20 mouse cellular contexts compared by ENCODE assay signal in the genomic region with DNA sequence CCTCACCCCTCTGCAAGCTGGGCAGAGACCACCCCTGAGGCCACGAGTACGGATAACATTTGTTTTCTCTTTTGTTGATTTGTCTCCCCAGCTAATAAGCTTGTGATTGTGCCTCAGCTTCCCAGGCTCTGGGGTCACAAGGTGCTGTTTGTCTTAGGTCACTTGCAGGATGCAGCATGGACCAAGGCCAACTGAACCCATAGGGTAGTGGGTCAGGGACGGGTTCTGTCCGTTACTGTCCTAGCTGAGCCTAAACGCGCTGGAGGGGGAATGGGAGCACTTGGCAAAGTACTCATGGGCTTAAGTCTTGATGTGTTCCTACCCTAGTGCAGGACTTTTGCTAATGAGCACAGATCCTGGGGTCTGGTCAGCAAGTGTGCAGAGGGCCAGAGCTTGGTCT. TPM values are rescaled to one million over a fixed set of nuclear protein-coding genes. Genes with fewer than 3 reads are reported as not detected.
DNase-seq lines count a peak whose midpoint lies in the region; ATAC-seq lines count a peak whose summit lies in the region.
"Had no signal": no experiment of that assay in that cellular context is flagged by ENCODE, and none has a peak within 500 bp of the region (broad histone marks: within the 10 kb centered on the region; RNA-seq: fewer than 3 reads in every experiment).

No protein-coding gene starts in this region.

- no peak overlapping the region for H3K4me2 ChIP-seq in heart, embryonic 13.5 days
- H3K4me2 ChIP-seq in midbrain, embryonic 13.5 days (replicated peaks), result no peak overlapping the region
- H3K4me2 ChIP-seq in embryonic facial prominence, embryonic 15.5 days (replicated peaks), result no peak overlapping the region
- H3K4me2 ChIP-seq in stomach, embryonic 15.5 days, result no peak overlapping the region
- no peak overlapping the region for H3K4me2 ChIP-seq in hindbrain, embryonic 12.5 days (replicated peaks)

- H3K4me3 ChIP-seq in heart, embryonic 13.5 days, result no peak overlapping the region
- no peak overlapping the region for H3K4me3 ChIP-seq in midbrain, embryonic 13.5 days (replicated peaks)
- no peak overlapping the region for H3K4me3 ChIP-seq in midbrain, embryonic 10.5 days
- no peak overlapping the region for H3K4me3 ChIP-seq in embryonic facial prominence, embryonic 15.5 days (replicated peaks)
- no peak overlapping the region for H3K4me3 ChIP-seq in stomach, embryonic 15.5 days (replicated peaks)
- no peak overlapping the region for H3K4me3 ChIP-seq in hindbrain, embryonic 12.5 days
- H3K4me3 ChIP-seq: heart, adult 2 months; neural tube, embryonic 12.5 days had no signal

- no peaks in the 10 kb centered on the region for H3K9me3 ChIP-seq in heart, embryonic 13.5 days
- H3K9me3 ChIP-seq in midbrain, embryonic 13.5 days, result no peaks in the 10 kb centered on the region
- H3K9me3 ChIP-seq in midbrain, embryonic 10.5 days (replicated peaks), result no peaks in the 10 kb centered on the region
- no peaks in the 10 kb centered on the region for H3K9me3 ChIP-seq in embryonic facial prominence, embryonic 15.5 days (replicated peaks)
- no peaks in the 10 kb centered on the region for H3K9me3 ChIP-seq in stomach, embryonic 15.5 days
- no peaks in the 10 kb centered on the region for H3K9me3 ChIP-seq in hindbrain, embryonic 12.5 days (replicated peaks)
- H3K9me3 ChIP-seq: neural tube, embryonic 12.5 days had no signal

- intact Hi-C loops in heart, postnatal 14 days (cut with DNase I), result no loop called here

- H3K4me1 ChIP-seq in heart, embryonic 13.5 days, result peaks cover 22% of the 10 kb centered on the region
- peaks cover 18% of the 10 kb centered on the region for H3K4me1 ChIP-seq in midbrain, embryonic 13.5 days (replicated peaks)
- H3K4me1 ChIP-seq in midbrain, embryonic 10.5 days, result peaks cover 30% of the 10 kb centered on the region
- H3K4me1 ChIP-seq in embryonic facial prominence, embryonic 15.5 days, result peaks cover 31% of the 10 kb centered on the region
- H3K4me1 ChIP-seq in stomach, embryonic 15.5 days, result peaks cover 18% of the 10 kb centered on the region
- peaks cover 16% of the 10 kb centered on the region for H3K4me1 ChIP-seq in hindbrain, embryonic 12.5 days

- no peak for DNase-seq in heart, postnatal 14 days
- DNase-seq in midbrain, embryonic 10.5 days (ENCODE audit: low spot score), result no peak
- no peak for DNase-seq in lung, postnatal 10 days
- DNase-seq: adrenal gland, postnatal 25 days; forebrain, postnatal 0 days; heart, postnatal 10 days; lung, adult 2 months; right cerebral cortex, postnatal 25 days; thymus, postnatal 14 days had no signal

- no peak overlapping the region for H3K27ac ChIP-seq in heart, embryonic 13.5 days (replicated peaks)
- H3K27ac ChIP-seq in midbrain, embryonic 13.5 days, result no peak overlapping the region
- no peak overlapping the region for H3K27ac ChIP-seq in midbrain, embryonic 10.5 days (replicated peaks)
- H3K27ac ChIP-seq in embryonic facial prominence, embryonic 15.5 days (replicated peaks), result 0 out of 2 replicates have a peak overlapping the region, but pooled peaks have one; percentile 1
- peak overlapping the region; percentile 70 for H3K27ac ChIP-seq in stomach, embryonic 15.5 days
- no peak overlapping the region for H3K27ac ChIP-seq in hindbrain, embryonic 12.5 days
- H3K27ac ChIP-seq: heart, adult 2 months; hindbrain, postnatal 0 days; neural tube, embryonic 12.5 days had no signal

- H3K9ac ChIP-seq in heart, embryonic 13.5 days, result peak overlapping the region; percentile 82; the same call in 1 of the 2 replicates
- H3K9ac ChIP-seq in midbrain, embryonic 13.5 days (replicated peaks), result 0 out of 2 replicates have a peak overlapping the region, but pooled peaks have one; percentile 8
- no peak overlapping the region for H3K9ac ChIP-seq in embryonic facial prominence, embryonic 15.5 days
- no peak overlapping the region for H3K9ac ChIP-seq in stomach, embryonic 15.5 days
- H3K9ac ChIP-seq in hindbrain, embryonic 12.5 days, result no peak overlapping the region
- H3K9ac ChIP-seq: neural tube, embryonic 12.5 days had no signal

- WGBS in heart, embryonic 13.5 days, result 80% methylated on average over 6 of the region's 6 CpGs
- WGBS in midbrain, embryonic 13.5 days, result 81% methylated on average over 6 of the region's 6 CpGs
- 79% methylated on average over 6 of the region's 6 CpGs for WGBS in midbrain, embryonic 10.5 days
- WGBS in embryonic facial prominence, embryonic 15.5 days, result 78% methylated on average over 6 of the region's 6 CpGs
- WGBS in stomach, embryonic 15.5 days, result 86% methylated on average over 6 of the region's 6 CpGs
- WGBS in hindbrain, embryonic 12.5 days, result 76% methylated on average over 6 of the region's 6 CpGs

- peaks cover 6% of the 10 kb centered on the region; the same call in 1 of the 2 replicates for H3K27me3 ChIP-seq in heart, embryonic 13.5 days (replicated peaks)
- peaks cover 21% of the 10 kb centered on the region for H3K27me3 ChIP-seq in midbrain, embryonic 13.5 days
- peaks cover 52% of the 10 kb centered on the region for H3K27me3 ChIP-seq in midbrain, embryonic 10.5 days (ENCODE audit: low read depth, poor library complexity, severe bottlenecking)
- H3K27me3 ChIP-seq in embryonic facial prominence, embryonic 15.5 days, result no peaks in the 10 kb centered on the region
- no peaks in the 10 kb centered on the region for H3K27me3 ChIP-seq in stomach, embryonic 15.5 days (replicated peaks)
- H3K27me3 ChIP-seq in hindbrain, embryonic 12.5 days, result peaks cover 24% of the 10 kb centered on the region; the same call in 1 of the 2 replicates

- H3K36me3 ChIP-seq in heart, embryonic 13.5 days, result peaks cover 57% of the 10 kb centered on the region
- peaks cover 52% of the 10 kb centered on the region for H3K36me3 ChIP-seq in midbrain, embryonic 13.5 days
- H3K36me3 ChIP-seq in midbrain, embryonic 10.5 days, result peaks cover 49% of the 10 kb centered on the region
- H3K36me3 ChIP-seq in embryonic facial prominence, embryonic 15.5 days, result peaks cover 45% of the 10 kb centered on the region
- H3K36me3 ChIP-seq in stomach, embryonic 15.5 days, result peaks cover 26% of the 10 kb centered on the region; the same call in 1 of the 2 replicates
- peaks cover 51% of the 10 kb centered on the region for H3K36me3 ChIP-seq in hindbrain, embryonic 12.5 days

- no peak for ATAC-seq in heart, embryonic 13.5 days (ENCODE audit: extremely low read depth, insufficient number of reproducible peaks, low FRiP score, low TSS enrichment)
- ATAC-seq in midbrain, embryonic 13.5 days, result no peak
- ATAC-seq in embryonic facial prominence, embryonic 15.5 days (ENCODE audit: insufficient number of reproducible peaks, low FRiP score, low TSS enrichment, low read depth), result no peak
- ATAC-seq in stomach, embryonic 15.5 days (ENCODE audit: insufficient read depth, low FRiP score, low read depth), result no peak
- no peak for ATAC-seq in hindbrain, embryonic 12.5 days (ENCODE audit: low FRiP score)
- ATAC-seq: forebrain, postnatal 0 days; hindbrain, postnatal 0 days had no signal

RNA-seq across cellular contexts. Expression of gene Mpv17l2, which starts 6.8 kb away (rescaled TPM):
- 41.6 and 48.4 TPM in 2 replicates for polyA plus RNA-seq in heart, embryonic 13.5 days (2015; fragmentation: Nextera tagmentation; extraction: Ambion mirVana)
- 10 to 100 TPM; 29.3 to 29.9 TPM for total RNA-seq in heart, postnatal 14 days (2021)
- 36.2 and 38.4 TPM in 2 replicates for polyA plus RNA-seq in midbrain, embryonic 13.5 days (2015; fragmentation: Nextera tagmentation; extraction: Ambion mirVana)
- polyA plus RNA-seq in midbrain, embryonic 10.5 days (2016; fragmentation: Nextera tagmentation; extraction: Ambion mirVana), result 31.7 and 34.6 TPM in 2 replicates
- 41.7 and 42.3 TPM in 2 replicates for polyA plus RNA-seq in embryonic facial prominence, embryonic 15.5 days (2015; fragmentation: Nextera tagmentation; extraction: Ambion mirVana)
- polyA plus RNA-seq in stomach, embryonic 15.5 days (2015; fragmentation: Nextera tagmentation; extraction: Ambion mirVana), result 44.4 and 51.3 TPM in 2 replicates
- polyA plus RNA-seq in hindbrain, embryonic 12.5 days (2016; fragmentation: Nextera tagmentation; extraction: Ambion mirVana), result 38.2 and 38.3 TPM in 2 replicates

RNA-seq across cellular contexts. Expression of gene Pik3r2, which starts 9.0 kb away (rescaled TPM):
- 34.9 and 36.5 TPM in 2 replicates for polyA plus RNA-seq in heart, embryonic 13.5 days (2015; fragmentation: Nextera tagmentation; extraction: Ambion mirVana)
- 10 to 100 TPM; 31.4 to 33.1 TPM for total RNA-seq in heart, postnatal 14 days (2021)
- polyA plus RNA-seq in midbrain, embryonic 13.5 days (2015; fragmentation: Nextera tagmentation; extraction: Ambion mirVana), result 78.9 and 87.2 TPM in 2 replicates
- polyA plus RNA-seq in midbrain, embryonic 10.5 days (2016; fragmentation: Nextera tagmentation; extraction: Ambion mirVana), result 66.2 and 66.6 TPM in 2 replicates
- polyA plus RNA-seq in embryonic facial prominence, embryonic 15.5 days (2015; fragmentation: Nextera tagmentation; extraction: Ambion mirVana), result 92.5 and 94.3 TPM in 2 replicates
- polyA plus RNA-seq in stomach, embryonic 15.5 days (2015; fragmentation: Nextera tagmentation; extraction: Ambion mirVana), result 58.1 and 58.4 TPM in 2 replicates
- polyA plus RNA-seq in hindbrain, embryonic 12.5 days (2016; fragmentation: Nextera tagmentation; extraction: Ambion mirVana), result 84.5 and 85.5 TPM in 2 replicates

RNA-seq across cellular contexts. Expression of gene Rab3a, which starts 13.0 kb away (rescaled TPM):
- 17.4 and 23.2 TPM in 2 replicates for polyA plus RNA-seq in heart, embryonic 13.5 days (2015; fragmentation: Nextera tagmentation; extraction: Ambion mirVana)
- 10 to 100 TPM; 51.6 to 51.9 TPM for total RNA-seq in heart, postnatal 14 days (2021)
- polyA plus RNA-seq in midbrain, embryonic 13.5 days (2015; fragmentation: Nextera tagmentation; extraction: Ambion mirVana), result 261 and 275 TPM in 2 replicates
- 17.2 and 40.7 TPM in 2 replicates for polyA plus RNA-seq in midbrain, embryonic 10.5 days (2016; fragmentation: Nextera tagmentation; extraction: Ambion mirVana)
- polyA plus RNA-seq in embryonic facial prominence, embryonic 15.5 days (2015; fragmentation: Nextera tagmentation; extraction: Ambion mirVana), result 22.7 and 28.6 TPM in 2 replicates
- polyA plus RNA-seq in stomach, embryonic 15.5 days (2015; fragmentation: Nextera tagmentation; extraction: Ambion mirVana), result 20.9 and 24.0 TPM in 2 replicates
- 126 and 134 TPM in 2 replicates for polyA plus RNA-seq in hindbrain, embryonic 12.5 days (2016; fragmentation: Nextera tagmentation; extraction: Ambion mirVana)

RNA-seq across cellular contexts. Expression of gene Mast3, which starts 37.4 kb away (rescaled TPM):
- polyA plus RNA-seq in heart, embryonic 13.5 days (2015; fragmentation: Nextera tagmentation; extraction: Ambion mirVana), result 5.6 and 6.7 TPM in 2 replicates
- 10 to 100 TPM in 1 of 2 experiments, 1 to 10 TPM in 1; 9.4 to 11.1 TPM for total RNA-seq in heart, postnatal 14 days (2021)
- 14.6 and 18.3 TPM in 2 replicates for polyA plus RNA-seq in midbrain, embryonic 13.5 days (2015; fragmentation: Nextera tagmentation; extraction: Ambion mirVana)
- polyA plus RNA-seq in midbrain, embryonic 10.5 days (2016; fragmentation: Nextera tagmentation; extraction: Ambion mirVana), result 9.8 and 12.1 TPM in 2 replicates
- polyA plus RNA-seq in embryonic facial prominence, embryonic 15.5 days (2015; fragmentation: Nextera tagmentation; extraction: Ambion mirVana), result 19.1 and 20.2 TPM in 2 replicates
- polyA plus RNA-seq in stomach, embryonic 15.5 days (2015; fragmentation: Nextera tagmentation; extraction: Ambion mirVana), result 13.3 and 16.5 TPM in 2 replicates
- 16.0 and 17.7 TPM in 2 replicates for polyA plus RNA-seq in hindbrain, embryonic 12.5 days (2016; fragmentation: Nextera tagmentation; extraction: Ambion mirVana)

RNA-seq across cellular contexts. Expression of gene Il12rb1, which starts 40.7 kb away (rescaled TPM):
- not detected in 2 replicates for polyA plus RNA-seq in heart, embryonic 13.5 days (2015; fragmentation: Nextera tagmentation; extraction: Ambion mirVana)
- total RNA-seq in heart, postnatal 14 days (2021), result under 1 TPM; 0.12 to 0.59 TPM
- polyA plus RNA-seq in midbrain, embryonic 13.5 days (2015; fragmentation: Nextera tagmentation; extraction: Ambion mirVana), result not detected in 2 replicates
- polyA plus RNA-seq in midbrain, embryonic 10.5 days (2016; fragmentation: Nextera tagmentation; extraction: Ambion mirVana), result 0.05 and 0.11 TPM in 2 replicates
- 0.26 and 0.28 TPM in 2 replicates for polyA plus RNA-seq in embryonic facial prominence, embryonic 15.5 days (2015; fragmentation: Nextera tagmentation; extraction: Ambion mirVana)
- polyA plus RNA-seq in stomach, embryonic 15.5 days (2015; fragmentation: Nextera tagmentation; extraction: Ambion mirVana), result 0.26 and 0.43 TPM in 2 replicates
- polyA plus RNA-seq in hindbrain, embryonic 12.5 days (2016; fragmentation: Nextera tagmentation; extraction: Ambion mirVana), result not detected in 2 replicates
- total RNA-seq: adrenal gland, postnatal 25 days; gastrocnemius, adult 8-10 months; heart, adult 2 months; hindbrain, postnatal 0 days; midbrain, postnatal 0 days had no signal
- polyA plus RNA-seq: forebrain, postnatal 0 days; hindbrain, postnatal 0 days; kidney, embryonic 14.5 days; midbrain, postnatal 0 days; neural tube, embryonic 12.5 days had no signal

Comparison
In these comparisons a context has a peak if more than half of its experiments do, and no peak if none do; other contexts are left out.
1. H3K27ac ChIP-seq: peak in embryonic facial prominence, embryonic 15.5 days (single experiment) and stomach, embryonic 15.5 days (single experiment); none in heart, embryonic 13.5 days (single experiment), midbrain, embryonic 13.5 days (single experiment), midbrain, embryonic 10.5 days (single experiment) and hindbrain, embryonic 12.5 days (single experiment).
2. H3K9ac ChIP-seq: peak in heart, embryonic 13.5 days (single experiment) and midbrain, embryonic 13.5 days (single experiment); none in embryonic facial prominence, embryonic 15.5 days (single experiment), stomach, embryonic 15.5 days (single experiment) and hindbrain, embryonic 12.5 days (single experiment).